ENCODE assay signal across 19 mouse cellular contexts in genomic region chr7:108097486-108097885, GRCm38 (mm10). TPM values are rescaled to one million over a fixed set of nuclear protein-coding genes. Genes with fewer than 3 reads are reported as not detected.
DNase-seq lines count a peak whose midpoint lies in the region; ATAC-seq and TF ChIP-seq lines count a peak whose summit lies in the region.
"Had no signal": no experiment of that assay in that cellular context is flagged by ENCODE, and none has a peak within 500 bp of the region (broad histone marks: within the 10 kb centered on the region; RNA-seq: fewer than 3 reads in every experiment).

TSS of gene Olfr482 (minus strand) at chr7:108097586.

- H3K27ac ChIP-seq in midbrain, postnatal 0 days (ENCODE audit: low read depth, low read length) = no peak within 1 kb of the TSS
- H3K27ac ChIP-seq in midbrain, embryonic 13.5 days = no peak within 1 kb of the TSS

- ATAC-seq in midbrain, postnatal 0 days (ENCODE audit: low FRiP score) = no peak
- ATAC-seq in midbrain, embryonic 13.5 days = no peak
- ATAC-seq: activated CD4-positive, CD25-positive, alpha-beta regulatory T cell, adult 4 months; CD4-positive, CD25-positive, alpha-beta regulatory T cell, adult 4 months; Patski had no signal

- no peak within 1 kb of the TSS for H3K9ac ChIP-seq in midbrain, postnatal 0 days (replicated peaks; ENCODE audit: low read length, poor library complexity, severe bottlenecking)
- H3K9ac ChIP-seq in midbrain, embryonic 13.5 days (replicated peaks) = no peak within 1 kb of the TSS

- no peaks in the 10 kb centered on the region for H3K36me3 ChIP-seq in midbrain, postnatal 0 days (ENCODE audit: insufficient read depth, low read length)
- H3K36me3 ChIP-seq in midbrain, embryonic 13.5 days = no peaks in the 10 kb centered on the region
- H3K36me3 ChIP-seq: G1E had no signal

- no peaks in the 10 kb centered on the region for H3K4me1 ChIP-seq in midbrain, postnatal 0 days (ENCODE audit: insufficient read depth, low read length)
- H3K4me1 ChIP-seq in midbrain, embryonic 13.5 days (replicated peaks) = no peaks in the 10 kb centered on the region

- H3K4me3 ChIP-seq in midbrain, postnatal 0 days (ENCODE audit: low read depth, low read length) = no peak within 1 kb of the TSS
- no peak within 1 kb of the TSS for H3K4me3 ChIP-seq in midbrain, embryonic 13.5 days (replicated peaks)

- H3K4me2 ChIP-seq in midbrain, postnatal 0 days (ENCODE audit: low read depth, low read length, poor library complexity, severe bottlenecking) = no peak within 1 kb of the TSS
- no peak within 1 kb of the TSS for H3K4me2 ChIP-seq in midbrain, embryonic 13.5 days (replicated peaks)

- no peaks in the 10 kb centered on the region for H3K27me3 ChIP-seq in midbrain, postnatal 0 days (ENCODE audit: insufficient read depth, low read length)
- H3K27me3 ChIP-seq in midbrain, embryonic 13.5 days = no peaks in the 10 kb centered on the region
- H3K27me3 ChIP-seq: Patski had no signal

- 81% methylated on average over 1 of the region's 1 CpGs for WGBS in midbrain, postnatal 0 days
- 85% methylated on average over 1 of the region's 1 CpGs for WGBS in midbrain, embryonic 13.5 days

- no peak for TF ChIP-seq CTCF in midbrain, postnatal 0 days (IDR thresholded peaks at IDR 0.05)

- peak; percentile 1 for DNase-seq in midbrain, postnatal 0 days (ENCODE audit: low spot score)
- DNase-seq: adrenal gland, adult 2 months; adrenal gland, adult 8-10 months; adrenal gland, postnatal 10 days; adrenal gland, postnatal 14 days; adrenal gland, postnatal 25 days; adrenal gland, postnatal 36 days; B cell, adult 2 months; cerebellum, adult 11 months; cerebellum, adult 11-12 months; cerebellum, adult 18-20 months; cerebellum, adult 2 months had no signal

- no peaks in the 10 kb centered on the region for H3K9me3 ChIP-seq in midbrain, postnatal 0 days (ENCODE audit: low read length)
- no peaks in the 10 kb centered on the region for H3K9me3 ChIP-seq in midbrain, embryonic 13.5 days
- H3K9me3 ChIP-seq: G1E had no signal

RNA-seq across cellular contexts. Expression of gene Olfr482, which starts in this region (rescaled TPM):
- not detected in 2 replicates for total RNA-seq in midbrain, postnatal 0 days (2014; rRNA removed)
- 0.11 TPM in 1 of 2 replicates, not detected in the other for polyA plus RNA-seq in midbrain, postnatal 0 days (2015; fragmentation: Nextera tagmentation; extraction: Ambion mirVana)
- 0.08 TPM in 1 of 2 replicates, not detected in the other for polyA plus RNA-seq in midbrain, embryonic 13.5 days (2015; fragmentation: Nextera tagmentation; extraction: Ambion mirVana)
- total RNA-seq: ES-E14, MEL had no signal
- polyA plus RNA-seq: activated CD4-positive, CD25-positive, alpha-beta regulatory T cell, adult 4 months; adrenal gland, adult 2 months; CD4-positive, CD25-positive, alpha-beta regulatory T cell, adult 4 months; cerebellum, adult 2 months; G1E had no signal

Comparison
In these comparisons a context has a peak if more than half of its experiments do, and no peak if none do; other contexts are left out.
1. Peak in DNase-seq in midbrain, postnatal 0 days; RNA of the gene not detected or under 1 TPM.